Mouse (Mus musculus): ENCODE measurements around the gene Slc25a23. TPM values are rescaled to one million over a fixed set of nuclear protein-coding genes. Genes with fewer than 3 reads are reported as not detected.
A peak's percentile ranks its signal among the peaks of the same experiment; 100 is the strongest.

Gene Slc25a23
- total RNA-seq, 2 experiments from 2014 or later = 1.6 to 13.4 TPM

- no peak for ATAC-seq (replicated peaks; ENCODE audit: poor library complexity)
These were observed 17.3 kb upstream of the Slc25a23 start for GRCm38 (mm10) chr17:57076916-57077315.

GRCm38 (mm10) chr17:57070699-57071098 lies 11.0 kb upstream of the Slc25a23 start:
- no peak for ATAC-seq (replicated peaks; ENCODE audit: poor library complexity)

GRCm38 (mm10) chr17:57070272-57070671 lies 10.6 kb upstream of the Slc25a23 start:
- ATAC-seq (replicated peaks; ENCODE audit: poor library complexity) = no peak

GRCm38 (mm10) chr17:57066908-57067307 lies 7.2 kb upstream of the Slc25a23 start:
- ATAC-seq (replicated peaks; ENCODE audit: poor library complexity) = 0 out of 2 replicates have a peak, but pooled peaks have one; percentile 13

GRCm38 (mm10) chr17:57063031-57063430 lies 3.4 kb upstream of the Slc25a23 start:
- no peak for ATAC-seq (replicated peaks; ENCODE audit: poor library complexity)

DNA sequence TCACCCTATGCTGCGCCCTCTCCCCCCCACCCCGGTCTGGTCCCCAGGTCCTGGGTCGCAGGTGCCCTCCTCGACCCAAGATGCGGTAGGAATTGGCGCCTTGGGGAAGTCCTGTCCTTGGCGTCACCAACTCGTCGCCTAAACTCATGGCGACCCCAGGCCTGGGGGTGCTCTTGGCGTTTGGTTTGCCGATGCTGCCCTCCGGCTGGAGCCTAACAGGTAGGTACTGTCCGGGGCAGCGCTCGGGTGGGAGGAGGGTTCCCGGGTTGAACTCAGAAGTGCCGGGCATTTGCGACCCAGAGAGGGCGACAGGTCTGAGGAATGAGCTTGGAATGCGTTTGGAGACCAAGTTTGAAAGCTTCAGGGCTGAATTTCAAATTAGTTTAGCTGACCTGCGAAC lies 2.9 kb upstream of the Slc25a23 start:
- ATAC-seq (replicated peaks; ENCODE audit: poor library complexity) = no peak

GRCm38 (mm10) chr17:57062011-57062521 lies 2.4 kb upstream of the Slc25a23 start:
- no peak for ATAC-seq (replicated peaks; ENCODE audit: poor library complexity)

- ATAC-seq (replicated peaks; ENCODE audit: poor library complexity) = no peak
These were observed 1.4 kb upstream of the Slc25a23 start for GRCm38 (mm10) chr17:57061069-57061468.

DNA sequence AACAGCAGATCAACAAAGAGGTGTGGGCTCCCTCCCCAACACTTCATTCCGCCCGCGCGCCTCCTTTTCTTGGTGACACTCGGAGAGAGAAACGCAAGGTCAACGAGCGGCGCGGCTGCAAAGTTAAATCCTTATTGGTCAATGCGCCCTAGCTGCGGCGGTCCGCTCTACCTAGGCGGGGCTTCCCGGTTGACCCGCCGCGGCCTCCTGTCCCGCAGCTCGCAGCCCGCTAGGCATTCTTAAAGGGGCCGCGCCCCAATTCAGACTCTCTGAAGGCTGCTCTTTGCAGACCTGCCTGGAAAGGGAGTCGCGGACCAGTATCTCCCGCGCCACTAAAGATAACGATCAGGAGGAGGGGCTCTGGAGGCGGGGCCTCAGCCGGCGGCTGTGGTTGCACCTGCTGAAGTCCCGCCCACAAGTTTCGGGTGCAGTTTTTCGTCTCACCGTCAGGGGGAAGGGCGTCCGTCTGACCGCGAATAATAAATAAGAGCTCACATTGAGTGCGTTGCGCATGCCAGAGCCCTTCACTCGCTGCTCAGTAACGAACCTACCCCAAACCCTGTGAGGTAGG lies 653 bp upstream of the Slc25a23 start:
- ATAC-seq (replicated peaks; ENCODE audit: poor library complexity) = peak; percentile 85

DNA sequence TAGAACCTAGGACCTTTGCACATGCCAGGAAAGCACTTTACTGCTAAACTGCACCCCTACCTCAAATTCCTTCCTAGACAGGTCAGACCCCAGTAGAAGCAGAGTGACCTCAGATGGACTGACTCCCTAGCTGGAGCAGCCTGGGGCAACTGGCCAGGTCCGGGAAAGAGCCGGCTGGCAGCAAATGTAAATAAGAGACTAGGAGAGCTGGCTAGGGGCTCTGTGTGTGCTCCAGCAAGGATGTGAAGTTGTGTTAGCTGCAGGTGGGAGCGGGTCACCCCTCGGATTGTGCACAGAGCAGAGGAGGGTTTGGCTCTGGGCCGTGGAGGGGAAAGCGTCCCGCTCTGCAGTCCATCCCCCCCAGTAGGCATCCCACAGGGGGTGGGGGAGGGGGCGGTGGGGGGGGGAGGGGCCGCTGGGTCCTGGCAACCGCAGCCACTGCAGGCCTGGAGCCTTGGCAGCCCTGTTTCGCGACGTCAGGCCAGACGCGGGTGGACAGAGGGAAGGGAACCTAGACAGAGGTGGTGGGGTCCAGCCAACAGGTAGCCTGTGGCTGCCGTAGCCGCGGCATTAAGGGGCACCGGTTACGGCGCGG lies 675 bp downstream of the Slc25a23 start, which contains the start of gene Crb3:
Gene Crb3, plus strand, starts transcription at position 215 of the 595 bp plus-strand sequence.
- no peak for ATAC-seq (replicated peaks; ENCODE audit: poor library complexity)

DNA sequence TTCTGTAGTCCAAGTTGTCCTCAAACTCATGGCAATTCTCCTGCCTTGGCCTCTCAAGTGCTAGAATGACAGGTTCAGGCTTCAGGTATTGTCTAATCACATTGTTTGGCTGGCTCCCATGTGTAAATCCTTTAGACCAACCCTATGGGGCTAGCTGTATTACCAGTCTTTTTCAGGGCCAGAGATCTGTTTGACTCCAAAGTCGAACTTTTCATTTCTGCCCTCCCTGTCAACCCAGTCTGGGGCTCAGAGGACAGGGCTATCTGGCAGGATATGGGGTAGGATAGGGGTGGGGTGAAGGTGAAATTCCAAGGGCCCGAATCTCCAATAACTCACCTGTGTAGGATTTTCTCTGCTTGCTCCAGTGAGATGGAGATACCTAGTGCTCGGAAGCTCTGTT lies 3.4 kb downstream of the Slc25a23 start:
- no peak for ATAC-seq (replicated peaks; ENCODE audit: poor library complexity)

- ATAC-seq (replicated peaks; ENCODE audit: poor library complexity) = peak; percentile 83
These were observed 8.0 kb downstream of the Slc25a23 start for GRCm38 (mm10) chr17:57051679-57052078.

DNA sequence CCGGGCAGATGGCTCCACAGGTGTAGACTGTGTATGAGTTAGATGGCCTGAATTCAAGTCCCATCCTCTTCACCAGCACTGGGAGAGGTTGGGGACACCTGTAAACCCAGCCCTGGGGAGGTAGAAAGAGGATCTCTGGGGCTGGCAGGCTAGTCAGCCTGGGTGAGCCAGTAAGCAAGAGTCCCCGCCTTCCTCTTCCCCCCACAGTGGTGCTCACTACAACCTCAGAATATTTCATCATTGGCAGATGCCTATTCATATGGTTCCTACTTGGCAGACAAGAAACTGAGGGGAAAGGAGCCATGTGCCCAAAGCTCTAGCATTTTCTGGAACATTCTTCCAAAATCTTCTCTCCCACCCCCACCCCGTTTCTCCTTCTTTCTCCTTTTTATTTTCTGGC lies 10.8 kb downstream of the Slc25a23 start:
- peak; percentile 81 for ATAC-seq (replicated peaks; ENCODE audit: poor library complexity)

- 0 out of 2 replicates have a peak, but pooled peaks have one; percentile 8 for ATAC-seq (replicated peaks; ENCODE audit: poor library complexity)
These were observed 12.3 kb downstream of the Slc25a23 start for GRCm38 (mm10) chr17:57047406-57047805.

- ATAC-seq (replicated peaks; ENCODE audit: poor library complexity) = no peak
These were observed 18.1 kb downstream of the Slc25a23 start, which contains the start of gene Slc25a41 for GRCm38 (mm10) chr17:57041554-57041953. TSS of gene Slc25a41 (minus strand) at chr17:57041654.

DNA sequence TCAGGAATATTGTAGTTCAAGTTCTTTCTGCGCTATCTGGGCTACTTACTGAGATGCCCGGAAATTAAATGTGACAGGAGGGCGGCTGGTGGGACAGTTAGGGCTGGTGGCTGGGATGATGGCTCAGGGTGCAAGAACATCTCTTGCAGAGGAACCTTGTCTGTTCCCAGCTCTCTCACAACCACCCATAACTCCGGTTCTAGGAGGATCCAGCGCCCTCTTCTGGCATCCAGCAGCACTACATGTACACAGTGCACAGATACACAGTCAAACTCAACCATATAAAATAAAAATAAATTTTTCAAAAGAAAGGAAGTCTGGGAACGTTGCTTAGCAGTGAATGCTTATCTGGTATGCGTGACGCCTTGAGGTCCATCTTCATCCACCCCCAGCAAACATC lies 20.7 kb downstream of the Slc25a23 start:
- ATAC-seq (replicated peaks; ENCODE audit: poor library complexity) = peak; percentile 68

- ATAC-seq (replicated peaks; ENCODE audit: poor library complexity) = no peak
These were observed 26.8 kb downstream of the Slc25a23 start for GRCm38 (mm10) chr17:57032854-57033253.

GRCm38 (mm10) chr17:57031661-57032420 lies 27.8 kb downstream of the Slc25a23 start:
- peak; percentile 77 for ATAC-seq (replicated peaks; ENCODE audit: poor library complexity)

DNA sequence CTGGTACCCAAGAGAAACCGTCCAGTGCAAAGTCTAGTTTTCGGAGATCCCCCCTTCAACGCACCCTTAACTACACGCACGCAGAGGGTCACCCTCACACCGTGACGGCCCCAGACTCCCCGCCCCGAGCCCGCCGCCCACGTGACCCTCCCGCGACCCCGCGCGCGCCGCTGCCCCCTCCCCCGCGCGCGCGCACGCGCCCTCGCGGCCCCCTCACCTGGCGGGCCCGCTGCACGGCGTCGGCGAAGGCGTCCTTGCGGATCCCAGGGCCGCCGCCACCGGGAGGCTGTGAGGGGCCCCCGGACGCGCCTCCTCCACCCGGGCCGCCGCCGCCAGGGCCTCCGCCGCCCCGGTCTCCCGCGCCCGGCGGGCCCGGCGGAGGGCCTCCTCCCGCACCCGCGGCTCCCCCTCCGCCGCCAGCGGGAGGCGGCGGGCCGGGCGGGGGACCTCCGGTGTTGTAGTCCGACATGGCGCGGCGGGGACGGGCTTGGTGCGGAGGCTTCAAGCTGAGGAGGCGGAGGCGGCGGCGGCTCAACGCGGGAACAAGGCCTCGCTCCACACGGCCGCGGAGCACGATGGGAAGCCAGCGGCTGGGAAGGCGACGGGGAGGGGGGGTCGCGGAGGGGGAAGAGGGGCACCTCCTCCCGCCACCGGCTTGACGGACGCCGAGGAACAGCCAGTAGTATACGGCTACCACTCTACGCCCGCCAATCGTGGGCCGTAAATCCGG lies 28.6 kb downstream of the Slc25a23 start, which contains the start of gene Khsrp:
Gene Khsrp, minus strand, starts transcription at position 592 of the 730 bp plus-strand sequence.
- ATAC-seq (replicated peaks; ENCODE audit: poor library complexity) = no peak

DNA sequence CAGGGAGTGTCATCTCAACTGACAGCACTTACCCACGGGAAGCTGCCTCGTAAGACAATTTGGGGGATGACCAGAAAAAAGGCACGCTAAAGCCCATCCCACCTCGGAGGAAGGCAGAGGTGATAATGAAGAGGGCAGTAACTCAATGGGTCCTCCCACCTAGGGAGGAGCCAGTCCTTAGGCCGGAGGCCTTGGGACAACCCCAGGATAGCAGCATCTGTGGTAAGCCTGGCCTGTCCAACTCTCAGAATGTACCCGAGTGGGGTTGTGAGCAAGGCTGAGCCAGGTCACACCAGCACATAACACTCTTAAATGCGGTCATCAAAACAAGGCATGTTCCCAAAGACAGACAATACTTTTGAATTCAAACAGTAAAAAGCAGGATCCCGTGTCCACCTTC lies 30.0 kb downstream of the Slc25a23 start:
- ATAC-seq (replicated peaks; ENCODE audit: poor library complexity) = peak; percentile 13

DNA sequence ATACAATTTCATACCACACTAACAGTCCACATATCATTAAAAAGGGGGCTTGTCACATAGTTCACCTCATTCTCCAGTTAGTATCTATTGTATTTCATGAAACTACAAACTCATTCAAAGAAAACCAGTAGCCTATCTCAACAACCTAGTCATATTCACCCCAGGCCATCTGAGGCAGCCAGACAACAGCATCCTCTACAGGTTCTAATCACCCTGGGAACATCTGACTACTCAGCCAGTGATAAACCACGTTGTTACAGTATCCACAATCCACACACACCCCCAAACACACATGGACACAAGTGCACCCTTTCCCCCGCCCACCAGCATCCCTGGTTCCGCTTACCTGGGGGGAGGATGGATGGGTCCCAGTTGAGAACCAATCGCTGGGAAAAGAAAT lies 32.2 kb downstream of the Slc25a23 start:
- no peak for ATAC-seq (replicated peaks; ENCODE audit: poor library complexity)
